Mouse (Mus musculus) adrenal gland, adult (tissue): ENCODE results near the gene Rora.

Source experiments
- DNase-seq, 2 experiments: peaks; one replicate each; pipeline ENCODE4 v3.0.0; 2022 to 2023; ENCODE audit warnings: low spot score in 1 of 2; ENCODE audit not compliant: inconsistent age in 2 of 2

Rora gene

GRCm38 (mm10) chr9:69181411-69181810 lies 527.8 kb downstream of the Rora start:
- peak in 1 of 2 experiments; percentile 54 for DNase-seq

- no peak for DNase-seq
Measured at GRCm38 (mm10) chr9:69183888-69184287, 530.3 kb downstream of the Rora start.

- peak; percentile 73 to 88 for DNase-seq
Measured at GRCm38 (mm10) chr9:69190726-69191125, 537.1 kb downstream of the Rora start.

GRCm38 (mm10) chr9:69192446-69192845 lies 538.9 kb downstream of the Rora start:
- DNase-seq: peak in 1 of 2 experiments; percentile 55

GRCm38 (mm10) chr9:69194638-69195605 lies 541.3 kb downstream of the Rora start:
- peak; percentile 62 to 85 for DNase-seq

- DNase-seq: peak; percentile 31 to 84
Measured at GRCm38 (mm10) chr9:69213796-69214195, 560.2 kb downstream of the Rora start.

GRCm38 (mm10) chr9:69224841-69225240 lies 571.3 kb downstream of the Rora start:
- no peak for DNase-seq

GRCm38 (mm10) chr9:69226424-69226823 lies 572.8 kb downstream of the Rora start:
- DNase-seq: peak; percentile 20 to 67

GRCm38 (mm10) chr9:69227806-69228205 lies 574.2 kb downstream of the Rora start:
- peak; percentile 17 to 80 for DNase-seq

- peak in 1 of 2 experiments; percentile 82 for DNase-seq
Measured at GRCm38 (mm10) chr9:69229935-69230334, 576.3 kb downstream of the Rora start.

- no peak for DNase-seq
Measured at GRCm38 (mm10) chr9:69234526-69234925, 580.9 kb downstream of the Rora start.

GRCm38 (mm10) chr9:69237316-69237715 lies 583.7 kb downstream of the Rora start:
- DNase-seq: peak; percentile 48 to 82

- peak in 1 of 2 experiments; percentile 40 for DNase-seq
Measured at GRCm38 (mm10) chr9:69242538-69242937, 589.0 kb downstream of the Rora start.

GRCm38 (mm10) chr9:69243626-69244025 lies 590.0 kb downstream of the Rora start:
- no peak for DNase-seq

GRCm38 (mm10) chr9:69246225-69246624 lies 592.6 kb downstream of the Rora start:
- no peak for DNase-seq

- no peak for DNase-seq
Measured at GRCm38 (mm10) chr9:69249586-69249985, 596.0 kb downstream of the Rora start.

GRCm38 (mm10) chr9:69250326-69250725 lies 596.7 kb downstream of the Rora start:
- no peak for DNase-seq

- DNase-seq: no peak
Measured at GRCm38 (mm10) chr9:69258506-69258905, 604.9 kb downstream of the Rora start.

- peak; percentile 91 to 94 for DNase-seq
Measured at GRCm38 (mm10) chr9:69259382-69259781, 605.8 kb downstream of the Rora start.

GRCm38 (mm10) chr9:69265151-69265550 lies 611.6 kb downstream of the Rora start:
- no peak for DNase-seq

- no peak for DNase-seq
Measured at GRCm38 (mm10) chr9:69270374-69270773, 616.8 kb downstream of the Rora start.

GRCm38 (mm10) chr9:69270931-69271330 lies 617.3 kb downstream of the Rora start:
- DNase-seq: no peak
